Mouse (Mus musculus) heart, embryonic 12.5 days (tissue): ENCODE measurements around the gene Oog4. TPM values are rescaled to one million over a fixed set of nuclear protein-coding genes. Genes with fewer than 3 reads are reported as not detected.

Experiments
- polyA plus RNA-seq: library from polyadenylated mRNA; unstranded; fragments of >200 nt; fragmentation: Nextera tagmentation; extraction: Ambion mirVana; gene quantifications from 2 replicates; pipeline ENCODE4 v1.2.1, GENCODE M21; 2016

Gene Oog4
- polyA plus RNA-seq, 1 experiment from 2014 or later = not detected

Other genes starting within 250 kb of the Oog4 start
- 10.4 and 11.6 TPM in 2 replicates for gene Prdm2, start 237.3 kb downstream of the Oog4 start, polyA plus RNA-seq
- gene Pdpn, start 150.8 kb downstream of the Oog4 start, polyA plus RNA-seq = 28.4 and 28.8 TPM in 2 replicates
- 0.08 TPM in 1 of 2 replicates, not detected in the other for gene Lrrc38, start 100.6 kb downstream of the Oog4 start, polyA plus RNA-seq
- gene Pramel1, start 55.9 kb downstream of the Oog4 start, polyA plus RNA-seq = not detected in 2 replicates
- gene Pramef8, start 37.9 kb downstream of the Oog4 start, polyA plus RNA-seq = 13.6 and 13.8 TPM in 2 replicates
- not detected in 2 replicates for gene Gm13043, start 61.0 kb upstream of the Oog4 start, polyA plus RNA-seq
- not detected in 2 replicates for gene Gm13040, start 85.6 kb upstream of the Oog4 start, polyA plus RNA-seq
- gene BC080695, start 101.4 kb upstream of the Oog4 start, polyA plus RNA-seq = not detected in 2 replicates
- gene Gm13057, start 101.4 kb upstream of the Oog4 start, polyA plus RNA-seq = not detected in 2 replicates
- not detected in 2 replicates for gene Gm13083, start 164.7 kb upstream of the Oog4 start, polyA plus RNA-seq
- not detected in 2 replicates for gene Gm13088, start 206.9 kb upstream of the Oog4 start, polyA plus RNA-seq